Mouse (Mus musculus) hindbrain, embryonic 10.5 days (tissue): ENCODE data around the gene Fuk. TPM values are rescaled to one million over a fixed set of nuclear protein-coding genes. Genes with fewer than 3 reads are reported as not detected.
A peak's percentile ranks its signal among the peaks of the same experiment; 100 is the strongest.
"Not testable (repeated sequence)": the region's sequence is repeated elsewhere in the genome, so short reads cannot be mapped to it uniquely, and the experiment has no call there.

ENCODE experiments used
- DNase-seq: peaks from one replicate; pipeline ENCODE4 v3.0.0-alpha.2; 2017; ENCODE audit warnings: low spot score
- H3K27ac ChIP-seq: fragments of 300-500 bp; sonication (generic); 2 replicates; pipeline ENCODE4 v1.5.1; 2016; ENCODE audit warnings: mild to moderate bottlenecking, moderate library complexity
- H3K27me3 ChIP-seq: fragments of 300-500 bp; sonication (generic); 2 replicates; pipeline ENCODE4 v1.6.1; 2016; ENCODE audit warnings: mild to moderate bottlenecking; ENCODE audit not compliant: poor library complexity, insufficient read depth, severe bottlenecking
- H3K36me3 ChIP-seq: fragments of 300-500 bp; sonication (generic); 2 replicates; pipeline ENCODE4 v1.6.1; 2016; ENCODE audit warnings: mild to moderate bottlenecking, moderate library complexity
- H3K4me1 ChIP-seq: fragments of 300-500 bp; sonication (generic); replicated peaks from 2 replicates; pipeline ENCODE4 v1.6.1; 2016; ENCODE audit warnings: mild to moderate bottlenecking
- H3K4me3 ChIP-seq: fragments of 300-500 bp; sonication (generic); 2 replicates; pipeline ENCODE4 v1.5.1; 2016; ENCODE audit warnings: mild to moderate bottlenecking, moderate library complexity
- H3K9me3 ChIP-seq: fragments of 300-500 bp; sonication (generic); 2 replicates; pipeline ENCODE4 v1.6.1; 2016; ENCODE audit warnings: mild to moderate bottlenecking, moderate library complexity
- WGBS: fragments of 180-500 bp; shearing (Covaris S2); methylation state at CpG from one replicate; pipeline ENCODE4 v1.1.7; 2016; 5-methylcytosine and 5-hydroxymethylcytosine counted together
- polyA plus RNA-seq: library from polyadenylated mRNA; unstranded; fragments of >200 nt; fragmentation: Nextera tagmentation; extraction: Ambion mirVana; gene quantifications from 2 replicates; pipeline ENCODE4 v1.2.1, GENCODE M21; 2016

Gene Fuk
- polyA plus RNA-seq, 1 experiment from 2014 or later, result 11.3 TPM

DNA sequence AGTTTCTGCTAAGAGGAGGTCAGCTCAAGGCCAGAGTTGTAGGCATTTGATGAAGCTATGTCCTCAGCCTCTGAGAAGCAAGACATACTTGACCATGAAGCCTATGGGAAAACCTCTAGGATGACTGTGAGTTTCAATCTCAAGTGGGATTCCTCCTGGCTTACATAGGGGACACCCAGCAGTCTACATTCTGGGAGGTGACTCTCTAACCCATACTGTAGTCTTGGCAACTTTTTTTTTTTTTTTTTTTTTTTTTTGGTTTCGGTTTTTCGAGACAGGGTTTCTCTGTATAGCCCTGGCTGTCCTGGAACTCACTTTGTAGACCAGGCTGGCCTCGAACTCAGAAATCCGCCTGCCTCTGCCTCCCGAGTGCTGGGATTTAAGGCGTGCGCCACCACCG is 27.4 kb upstream of the Fuk start:
- H3K27me3 ChIP-seq, H3K27ac ChIP-seq, H3K4me3 ChIP-seq, DNase-seq, H3K9me3 ChIP-seq: not testable (repeated sequence)
- H3K4me1 ChIP-seq, result peaks cover 29% of the 10 kb centered on the region
- 90% methylated on average over 8 of the region's 8 CpGs for WGBS
- H3K36me3 ChIP-seq, result peaks cover 21% of the 10 kb centered on the region

DNA sequence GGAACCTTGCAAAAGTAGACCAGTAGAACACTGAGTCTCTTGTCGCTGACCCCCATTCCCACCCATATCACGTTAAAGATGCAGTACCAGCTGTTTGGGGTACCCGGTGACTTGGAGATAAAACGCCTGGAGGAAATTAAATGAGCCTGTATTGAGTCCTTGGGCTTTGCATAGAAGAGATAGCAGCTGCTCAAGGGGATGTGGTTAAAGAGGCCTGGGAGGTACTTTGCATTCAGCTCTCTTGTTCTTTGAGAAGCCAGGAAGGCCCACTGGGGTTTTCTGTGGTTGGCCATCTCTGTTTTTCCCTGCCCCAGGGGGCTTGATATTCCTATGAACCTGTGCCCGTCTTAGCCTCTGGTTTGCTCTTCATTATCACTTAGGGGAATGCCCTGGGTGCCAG is 26.8 kb upstream of the Fuk start:
- WGBS, result 65% methylated on average over 5 of the region's 5 CpGs
- no peak overlapping the region for H3K4me3 ChIP-seq
- H3K4me1 ChIP-seq, result peaks cover 29% of the 10 kb centered on the region

DNA sequence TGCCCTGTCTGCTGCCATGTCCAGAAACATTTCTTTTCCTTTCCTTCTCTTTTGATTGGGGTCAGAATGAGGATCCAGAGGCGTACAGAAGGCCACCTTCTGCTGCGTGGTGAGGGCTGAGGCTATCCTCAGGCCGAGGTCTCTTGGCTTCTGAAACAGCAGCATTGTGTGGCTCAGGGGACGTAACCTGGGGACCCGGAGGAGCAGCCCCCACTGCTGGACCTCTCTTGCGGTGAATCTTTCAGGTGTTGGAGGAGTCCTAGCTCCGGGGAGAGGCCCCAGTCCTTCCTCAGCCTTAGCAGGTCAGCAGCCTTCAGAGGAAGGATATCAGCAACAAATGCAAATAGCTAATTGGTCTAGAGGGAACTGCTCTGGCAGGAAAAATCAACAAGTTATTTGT is 26.1 kb upstream of the Fuk start:
- WGBS, result 87% methylated on average over 7 of the region's 7 CpGs
- Histone ChIP-seq H3K36me3 (peaks cover 17% of the 10 kb centered on the region), H3K27ac (peak overlapping the region; percentile 64; the same call in 1 of the 2 replicates)

More for the DNA sequence above, 26.8 kb upstream of the Fuk start:
- no peak for DNase-seq
- peaks cover 17% of the 10 kb centered on the region for H3K36me3 ChIP-seq
- H3K27me3 ChIP-seq, result no peaks in the 10 kb centered on the region
- no peak overlapping the region for H3K27ac ChIP-seq
- no peaks in the 10 kb centered on the region for H3K9me3 ChIP-seq

DNA sequence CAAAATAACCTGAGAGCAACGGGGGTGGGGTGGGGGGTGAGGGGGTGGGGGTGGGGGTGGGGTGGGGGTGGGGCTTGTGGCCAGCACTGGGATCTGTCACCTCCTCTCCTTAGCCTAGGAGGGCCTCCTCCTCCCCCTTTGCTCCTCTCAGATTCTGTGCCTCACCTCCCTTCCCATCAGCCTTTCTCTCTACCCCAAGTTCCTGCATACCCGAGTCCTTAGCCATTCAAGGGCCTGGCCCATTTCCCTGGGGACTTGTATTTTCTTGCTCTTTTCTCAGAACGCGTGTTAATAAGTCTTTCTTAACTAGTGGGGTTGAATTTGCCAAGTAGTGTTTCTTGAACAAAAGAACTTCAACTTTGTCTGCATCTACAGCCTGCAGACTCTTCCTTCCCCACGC is 24.4 kb upstream of the Fuk start:
- Histone ChIP-seq H3K36me3 (peaks cover 24% of the 10 kb centered on the region), H3K9me3 (no peaks in the 10 kb centered on the region), H3K4me3 (no peak overlapping the region), H3K4me1 (peaks cover 32% of the 10 kb centered on the region), H3K27me3 (no peaks in the 10 kb centered on the region), H3K27ac (no peak overlapping the region)
- 60% methylated on average over 5 of the region's 5 CpGs for WGBS
- no peak for DNase-seq

More for the DNA sequence above, 26.1 kb upstream of the Fuk start:
- no peaks in the 10 kb centered on the region for H3K27me3 ChIP-seq
- DNase-seq, result no peak
- H3K4me1 ChIP-seq, result peaks cover 29% of the 10 kb centered on the region
- no peaks in the 10 kb centered on the region for H3K9me3 ChIP-seq
- no peak overlapping the region for H3K4me3 ChIP-seq

DNA sequence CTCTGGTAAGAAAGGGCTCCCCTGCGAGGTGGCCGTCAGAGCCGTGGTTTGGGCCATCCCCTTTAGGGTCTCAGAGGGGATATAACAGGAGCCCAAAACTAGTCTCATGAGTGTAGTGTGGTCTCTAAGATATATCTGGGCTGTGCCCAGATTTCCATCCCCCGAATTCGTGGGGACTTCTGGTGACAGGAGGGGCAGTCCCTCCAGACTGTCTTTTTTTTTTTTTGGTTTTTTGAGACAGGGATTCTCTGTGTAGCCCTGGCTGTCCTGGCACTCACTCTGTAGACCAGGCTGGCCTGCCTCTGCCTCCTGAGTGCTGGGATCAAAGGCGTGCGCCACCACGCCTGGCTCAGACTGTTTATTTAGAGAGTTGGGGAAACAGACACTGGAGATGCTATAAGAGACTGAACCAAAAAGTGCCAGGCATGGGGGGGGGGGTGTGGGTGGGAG is 23.4 kb upstream of the Fuk start:
- no peak overlapping the region for H3K4me3 ChIP-seq
- no peaks in the 10 kb centered on the region for H3K9me3 ChIP-seq
- WGBS, result 82% methylated on average over 8 of the region's 8 CpGs
- H3K36me3 ChIP-seq, result peaks cover 17% of the 10 kb centered on the region
- DNase-seq, result no peak
- no peak overlapping the region for H3K27ac ChIP-seq
- H3K4me1 ChIP-seq, result peaks cover 36% of the 10 kb centered on the region
- no peaks in the 10 kb centered on the region for H3K27me3 ChIP-seq

DNA sequence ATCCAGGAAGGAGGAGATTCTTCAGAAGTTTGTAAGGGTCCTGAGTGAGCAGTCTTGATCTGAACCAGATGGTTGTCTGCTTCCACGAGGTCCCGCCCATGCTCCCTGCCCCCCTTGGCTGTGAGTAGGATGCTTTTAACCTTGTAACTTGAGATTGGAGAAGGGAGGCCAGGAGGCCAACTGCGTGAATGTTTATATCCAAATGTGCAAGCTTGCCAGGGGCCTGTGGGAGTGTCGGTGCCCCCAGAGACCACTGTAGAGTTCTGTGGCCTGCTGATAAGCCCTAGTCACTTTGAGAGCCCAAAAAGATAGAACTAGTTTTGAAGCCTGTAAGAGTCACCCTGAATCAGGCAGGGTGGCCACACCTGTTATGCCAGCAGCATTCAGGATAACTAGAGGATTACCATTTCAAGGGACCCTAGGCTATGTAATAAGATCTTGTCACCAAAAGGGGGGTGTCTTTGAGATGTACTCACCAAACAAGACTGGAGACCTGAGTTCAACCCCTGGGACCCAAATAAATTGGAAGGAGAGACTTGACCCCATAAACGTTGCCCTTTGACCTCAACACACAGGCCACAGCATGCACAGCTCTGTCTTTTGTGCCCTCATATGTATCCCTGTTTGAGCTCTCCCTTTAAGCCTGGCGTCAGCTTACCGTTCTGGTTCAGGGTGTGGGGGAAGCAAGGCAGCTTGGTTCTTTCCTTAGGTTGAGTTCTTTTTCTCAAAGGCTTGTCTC is 19.4 kb upstream of the Fuk start:
- DNase-seq, result peak; percentile 67
- Histone ChIP-seq H3K4me1 (peaks cover 42% of the 10 kb centered on the region), H3K27ac (peak overlapping the region; percentile 96)

DNA sequence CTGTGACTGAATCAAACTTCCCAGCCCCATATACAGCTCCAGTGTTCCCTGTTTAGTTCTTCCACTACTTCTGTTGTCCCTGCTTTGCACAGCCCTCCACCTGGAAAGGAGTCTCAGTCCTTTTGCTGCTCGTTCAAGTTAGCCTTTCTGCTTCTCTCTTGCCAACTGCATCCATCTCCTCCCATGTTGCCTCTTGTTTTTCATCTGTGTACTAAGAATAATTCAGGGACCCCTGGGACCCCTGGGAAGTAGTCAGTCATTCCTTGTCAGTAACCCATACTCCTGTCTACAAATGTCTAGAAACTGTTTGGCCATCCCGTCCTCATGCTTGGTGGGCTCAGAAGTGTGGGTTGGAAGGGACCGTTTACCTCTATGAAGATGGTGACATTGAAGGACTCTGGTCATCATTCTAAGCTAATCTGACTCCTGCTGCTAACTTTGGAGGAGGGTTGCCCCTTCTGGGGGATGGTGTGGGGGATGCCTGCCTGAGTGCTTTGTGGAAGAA is 18.5 kb upstream of the Fuk start:
- peak overlapping the region; percentile 96 for H3K27ac ChIP-seq
- 40% methylated on average over 3 of the region's 3 CpGs for WGBS

More for the DNA sequence above, 19.4 kb upstream of the Fuk start:
- Histone ChIP-seq H3K36me3 (peaks cover 7% of the 10 kb centered on the region), H3K27me3 (no peaks in the 10 kb centered on the region), H3K4me3 (peak overlapping the region; percentile 89), H3K9me3 (no peaks in the 10 kb centered on the region)
- 27% methylated on average over 7 of the region's 7 CpGs for WGBS

DNA sequence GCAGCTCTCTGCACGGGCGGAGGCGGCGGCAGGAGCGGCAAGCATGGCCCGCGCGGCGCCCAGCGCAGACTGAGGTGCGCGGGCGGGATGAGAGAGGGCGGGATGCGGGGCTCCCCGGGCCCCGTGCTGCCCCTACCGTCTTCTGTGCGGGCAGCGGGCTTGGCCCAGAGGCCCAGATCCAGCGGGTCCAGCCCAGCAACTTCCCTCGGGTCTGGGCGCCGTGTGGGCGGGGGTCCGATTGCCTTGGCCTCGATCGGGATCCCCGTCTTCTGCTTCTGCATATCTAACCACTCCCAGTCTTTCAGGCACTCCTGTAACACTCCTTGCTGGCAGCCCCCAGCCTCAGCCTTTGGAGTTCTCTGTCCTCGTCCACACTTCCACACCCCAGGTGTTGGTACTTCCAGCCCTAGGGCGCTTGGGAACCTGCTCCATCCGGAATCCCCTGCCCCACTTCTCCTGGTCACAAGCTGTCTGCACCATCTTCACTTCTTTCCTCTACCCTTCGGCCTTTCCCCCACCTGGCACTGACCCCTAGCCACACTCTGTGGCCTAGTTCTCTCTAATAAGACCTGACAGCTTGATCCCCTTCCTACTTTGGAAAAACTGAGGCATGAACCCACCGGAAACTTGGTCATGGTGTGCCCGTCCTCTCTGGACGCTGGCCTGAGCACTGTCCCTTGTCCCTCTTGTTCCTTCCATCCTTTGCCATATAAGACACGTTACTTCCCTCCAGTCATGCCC is 17.9 kb upstream of the Fuk start:
- Histone ChIP-seq H3K36me3 (peaks cover 7% of the 10 kb centered on the region), H3K27ac (peak overlapping the region; percentile 96), H3K27me3 (no peaks in the 10 kb centered on the region), H3K9me3 (no peaks in the 10 kb centered on the region), H3K4me3 (peak overlapping the region; percentile 89), H3K4me1 (peaks cover 38% of the 10 kb centered on the region)
- 2% methylated on average over 37 of the region's 37 CpGs for WGBS
- DNase-seq, result no peak

More for the DNA sequence above, 18.5 kb upstream of the Fuk start:
- Histone ChIP-seq H3K27me3 (no peaks in the 10 kb centered on the region), H3K36me3 (peaks cover 7% of the 10 kb centered on the region), H3K9me3 (no peaks in the 10 kb centered on the region), H3K4me3 (peak overlapping the region; percentile 89), H3K4me1 (peaks cover 38% of the 10 kb centered on the region)
- DNase-seq, result peak; percentile 15

DNA sequence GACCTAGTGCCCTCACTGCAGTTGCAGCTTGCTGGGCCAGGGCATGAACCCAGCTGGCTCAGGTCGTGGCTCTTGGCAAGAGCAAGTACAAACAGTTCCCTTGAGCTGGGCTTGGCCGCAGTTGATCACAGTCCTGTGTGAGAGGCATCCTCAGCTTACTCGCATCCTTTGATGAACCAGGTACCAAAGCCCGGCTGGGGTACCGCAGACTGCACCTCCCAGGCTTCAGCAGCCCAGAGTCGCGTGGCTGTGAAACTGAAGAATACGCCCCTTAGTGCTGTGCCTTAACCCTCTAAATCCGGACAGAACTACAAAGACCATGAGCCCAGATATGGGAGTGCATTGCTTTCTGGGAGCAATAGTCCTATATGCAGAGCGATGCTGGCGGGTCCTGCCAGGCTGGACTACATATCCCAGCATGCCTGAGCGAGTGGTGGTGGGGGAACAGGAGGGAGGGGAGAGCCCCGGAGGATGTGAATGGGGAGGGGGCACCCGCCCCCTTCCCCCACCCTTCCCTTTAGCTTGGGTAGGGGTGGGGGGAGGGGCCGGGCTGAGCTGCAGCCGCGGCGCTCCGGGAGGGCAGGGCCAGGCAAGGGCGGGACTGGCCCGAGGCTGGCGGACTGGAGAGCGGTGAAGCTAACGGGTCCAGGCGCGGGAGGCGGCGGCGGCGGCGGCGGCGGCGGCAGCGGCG is 17.2 kb upstream of the Fuk start, which contains the start of gene St3gal2:
TSS of gene St3gal2 (plus strand) at position 582 of the 691 bp plus-strand sequence.
- no peaks in the 10 kb centered on the region for H3K9me3 ChIP-seq
- H3K27me3 ChIP-seq, result no peaks in the 10 kb centered on the region
- peaks cover 7% of the 10 kb centered on the region for H3K36me3 ChIP-seq
- WGBS, result 1% methylated on average over 36 of the region's 36 CpGs
- H3K4me1 ChIP-seq, result peaks cover 38% of the 10 kb centered on the region
- H3K27ac ChIP-seq, result peak within 1 kb of the TSS; percentile 96
- DNase-seq, result peak; percentile 94
- peak within 1 kb of the TSS; percentile 89 for H3K4me3 ChIP-seq

DNA sequence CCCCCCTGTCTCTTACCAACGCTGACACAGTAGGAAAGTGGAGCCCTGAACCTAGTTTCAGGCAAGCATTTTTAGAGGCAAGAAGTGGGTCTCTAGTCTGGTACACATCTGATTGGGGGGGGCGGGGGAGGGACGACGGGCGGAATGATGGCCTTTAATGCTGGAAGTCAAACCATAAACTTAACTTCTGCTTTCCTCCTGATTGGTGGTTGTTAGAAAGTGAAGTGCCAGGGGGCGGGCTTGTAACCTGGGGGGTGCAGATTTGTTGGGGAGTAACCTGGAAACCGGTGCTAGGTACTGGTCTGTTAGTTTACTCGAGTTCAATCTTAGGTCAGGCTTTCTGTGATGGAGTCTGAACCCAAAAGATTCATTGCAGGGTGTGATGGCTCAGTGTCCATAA is 16.2 kb upstream of the Fuk start:
- H3K27me3 ChIP-seq, result no peaks in the 10 kb centered on the region
- no peaks in the 10 kb centered on the region for H3K9me3 ChIP-seq
- peaks cover 7% of the 10 kb centered on the region for H3K36me3 ChIP-seq
- H3K4me1 ChIP-seq, result peaks cover 38% of the 10 kb centered on the region
- H3K27ac ChIP-seq, result no peak overlapping the region
- WGBS, result 73% methylated on average over 8 of the region's 8 CpGs
- no peak overlapping the region for H3K4me3 ChIP-seq
- DNase-seq, result no peak

DNA sequence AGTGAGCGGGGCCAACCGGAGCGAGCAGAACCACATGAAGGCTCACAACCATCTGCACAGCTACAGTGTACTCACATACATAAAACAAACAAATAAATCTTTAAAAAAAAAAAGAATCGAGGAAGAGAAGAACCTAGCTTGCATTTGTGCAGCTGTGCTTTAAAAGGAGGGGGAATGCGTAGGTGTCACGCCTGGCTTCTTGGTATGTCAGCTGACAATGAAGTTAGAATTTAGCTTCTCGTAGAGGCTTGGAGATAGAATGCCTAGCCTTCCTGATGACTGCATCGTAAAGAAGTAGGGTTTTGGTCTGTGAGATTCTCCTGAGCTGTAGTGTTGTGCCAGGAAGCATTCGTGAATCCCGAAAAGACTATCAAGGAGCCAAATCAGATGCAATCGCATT is 15.7 kb upstream of the Fuk start:
- 84% methylated on average over 11 of the region's 11 CpGs for WGBS

DNA sequence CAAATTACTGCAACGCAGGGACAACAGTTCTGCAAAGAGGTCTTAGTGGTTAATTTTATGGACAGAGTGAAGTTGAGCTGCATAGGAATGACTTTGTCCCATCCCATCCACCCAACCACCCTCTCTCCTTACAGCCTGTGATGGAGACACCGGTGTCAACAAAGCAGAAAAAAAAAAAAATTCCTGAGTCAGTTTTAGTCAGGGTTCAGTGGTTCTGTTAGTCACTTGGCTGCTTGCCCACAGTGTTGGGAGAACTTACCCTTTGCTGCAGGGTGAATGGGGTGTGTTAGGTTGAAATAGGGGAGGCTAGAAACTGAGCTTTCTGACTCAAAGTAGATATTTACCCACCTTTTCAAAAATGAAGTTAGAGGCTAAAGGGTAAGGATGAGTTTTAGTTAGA is 15.1 kb upstream of the Fuk start:
- Histone ChIP-seq H3K4me1 (peaks cover 38% of the 10 kb centered on the region), H3K4me3 (no peak overlapping the region), H3K9me3 (no peaks in the 10 kb centered on the region), H3K27ac (no peak overlapping the region), H3K27me3 (no peaks in the 10 kb centered on the region), H3K36me3 (peaks cover 3% of the 10 kb centered on the region)
- 79% methylated on average over 2 of the region's 2 CpGs for WGBS
- DNase-seq, result no peak

More for the DNA sequence above, 15.7 kb upstream of the Fuk start:
- DNase-seq, result no peak
- peaks cover 38% of the 10 kb centered on the region for H3K4me1 ChIP-seq
- H3K27me3 ChIP-seq, result no peaks in the 10 kb centered on the region
- no peak overlapping the region for H3K27ac ChIP-seq
- no peak overlapping the region for H3K4me3 ChIP-seq
- no peaks in the 10 kb centered on the region for H3K9me3 ChIP-seq
- peaks cover 7% of the 10 kb centered on the region for H3K36me3 ChIP-seq
